Mouse (Mus musculus) kidney, embryonic 16.5 days (tissue): ENCODE measurements around the gene Celf5. TPM values are rescaled to one million over a fixed set of nuclear protein-coding genes. Genes with fewer than 3 reads are reported as not detected.
A peak's percentile ranks its signal among the peaks of the same experiment; 100 is the strongest.

Experiments used
- ATAC-seq: fragments of 200-750 bp; cut with Nextera tagmentation; 2 replicates; pipeline ENCODE4 v1.8.0; 2017; ENCODE audit warnings: moderate TSS enrichment; ENCODE audit not compliant: low FRiP score, low TSS enrichment
- H3K27ac ChIP-seq: fragments of 300-500 bp; sonication (generic); 2 replicates; pipeline ENCODE4 v1.5.1; 2014; ENCODE audit warnings: low read length
- H3K27me3 ChIP-seq: fragments of 300-500 bp; sonication (generic); 2 replicates; pipeline ENCODE4 v1.6.1; 2014; ENCODE audit warnings: low read length, control low read depth, mixed read lengths; ENCODE audit not compliant: insufficient read depth
- H3K36me3 ChIP-seq: fragments of 300-500 bp; sonication (generic); 2 replicates; pipeline ENCODE4 v1.6.1; 2014; ENCODE audit warnings: low read length, control low read depth, mixed read lengths; ENCODE audit not compliant: insufficient read depth
- H3K4me1 ChIP-seq: fragments of 300-500 bp; sonication (generic); 2 replicates; pipeline ENCODE4 v1.6.1; 2014; ENCODE audit warnings: low read length, control low read depth, mixed read lengths; ENCODE audit not compliant: insufficient read depth
- H3K4me2 ChIP-seq: fragments of 300-500 bp; sonication (generic); replicated peaks from 2 replicates; pipeline ENCODE4 v1.6.1; 2014; ENCODE audit warnings: low read depth, low read length
- H3K4me3 ChIP-seq: fragments of 300-500 bp; sonication (generic); 2 replicates; pipeline ENCODE4 v1.5.1; 2014; ENCODE audit warnings: mild to moderate bottlenecking, low read length
- H3K9ac ChIP-seq: fragments of 300-500 bp; sonication (generic); replicated peaks from 2 replicates; pipeline ENCODE4 v1.6.1; 2014; ENCODE audit warnings: low read length
- H3K9me3 ChIP-seq: fragments of 300-500 bp; sonication (generic); 2 replicates; pipeline ENCODE4 v1.6.1; 2016; ENCODE audit warnings: low read length, control low read depth
- WGBS: fragments of 180-500 bp; shearing (Covaris S2); extraction: QIAGEN DNeasy Blood & Tissue Kit; methylation state at CpG from one replicate; pipeline ENCODE4 v1.1.7; 2014; 5-methylcytosine and 5-hydroxymethylcytosine counted together
- polyA plus RNA-seq: library from polyadenylated mRNA; unstranded; fragments of >200 nt; fragmentation: Nextera tagmentation; extraction: Ambion mirVana; gene quantifications from 2 replicates; pipeline ENCODE4 v1.2.1, GENCODE M21; 2015

Gene Celf5
- polyA plus RNA-seq, 1 experiment from 2014 or later, result 0.29 TPM

DNA sequence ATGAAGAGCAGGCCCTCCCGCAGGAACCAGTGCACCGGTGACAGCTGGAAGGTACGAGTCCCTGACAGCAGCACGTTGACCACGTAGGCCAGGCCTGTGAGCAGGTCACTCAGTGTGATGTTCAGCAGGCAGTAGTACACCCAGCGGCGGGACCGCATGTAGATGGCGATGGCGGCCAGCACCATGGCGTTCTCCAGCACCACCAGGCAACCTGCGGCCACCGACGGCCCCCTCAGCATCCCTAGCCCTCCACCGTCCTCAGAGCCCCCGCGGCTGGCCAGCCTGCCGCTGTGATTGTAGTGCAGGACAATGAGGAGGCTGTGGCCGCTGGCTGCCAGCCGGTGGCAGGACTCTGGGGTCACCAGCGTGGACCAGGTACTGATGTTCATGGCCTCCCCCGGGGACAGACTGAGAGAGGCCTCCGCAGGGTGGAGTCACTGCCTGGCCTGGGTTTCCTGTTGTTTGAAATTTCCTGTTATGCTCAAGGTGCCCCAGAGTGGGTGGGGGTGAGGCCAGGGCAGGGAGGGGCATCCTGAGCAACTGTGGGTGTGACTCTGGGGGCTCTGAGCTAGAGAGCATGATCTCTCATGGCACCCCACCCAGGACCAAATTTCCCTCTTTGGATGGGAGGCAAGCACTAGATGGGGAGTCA lies 16.9 kb upstream of the Celf5 start:
- H3K36me3 ChIP-seq, result no peaks in the 10 kb centered on the region
- H3K4me1 ChIP-seq, result peaks cover 16% of the 10 kb centered on the region
- H3K27ac ChIP-seq, result no peak overlapping the region
- H3K4me2 ChIP-seq, result no peak overlapping the region; the same call in 1 of the 2 replicates
- no peak overlapping the region for H3K4me3 ChIP-seq
- no peak for ATAC-seq
- H3K9me3 ChIP-seq, result no peaks in the 10 kb centered on the region
- no peaks in the 10 kb centered on the region; the same call in 1 of the 2 replicates for H3K27me3 ChIP-seq
- 0 out of 2 replicates have a peak overlapping the region, but pooled peaks have one; percentile 8 for H3K9ac ChIP-seq
- 78% methylated on average over 23 of the region's 23 CpGs for WGBS

DNA sequence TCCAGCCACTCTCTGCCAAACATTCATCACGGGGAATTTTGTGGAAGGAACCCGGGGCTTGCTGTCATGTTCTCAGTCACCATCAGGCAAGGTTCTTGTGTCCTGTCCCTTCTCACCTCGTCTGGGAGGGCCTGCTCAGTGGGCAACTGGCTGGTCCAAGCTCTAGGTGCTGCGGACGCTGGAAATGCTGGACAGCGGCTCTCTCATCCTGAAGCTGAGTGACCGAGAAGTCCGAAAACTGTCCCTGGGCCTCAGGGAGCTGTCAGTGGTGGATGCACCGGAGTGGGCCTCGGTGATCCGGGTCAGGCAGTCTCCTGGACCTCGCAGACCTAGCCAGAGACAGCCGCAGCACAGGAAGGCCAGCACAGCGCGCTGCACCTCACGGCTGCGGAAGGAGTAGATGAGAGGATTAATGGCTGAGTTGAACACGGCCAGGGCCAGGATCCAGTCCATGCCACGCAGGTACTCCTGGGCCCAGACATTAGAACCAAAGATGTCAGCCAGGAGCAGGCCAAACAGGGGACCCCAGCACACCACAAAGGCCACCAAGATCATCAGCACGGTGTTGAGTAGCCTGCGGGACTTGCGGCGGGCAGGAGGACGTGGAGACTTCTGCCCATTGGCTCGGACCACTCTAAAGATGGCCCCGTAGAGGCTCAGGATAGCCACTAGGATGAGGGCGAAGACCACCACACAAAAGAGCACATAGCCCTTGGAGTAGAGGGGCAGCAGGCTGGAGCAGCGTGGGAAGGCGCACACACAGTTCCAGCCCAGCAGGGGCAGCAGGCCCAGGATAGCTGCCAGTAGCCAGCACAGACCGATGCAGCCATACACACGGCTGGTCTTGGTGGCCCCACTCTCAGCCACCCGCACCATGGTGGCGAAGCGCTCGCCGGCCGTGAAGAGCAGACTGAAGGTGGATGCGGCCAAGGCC lies 16.1 kb upstream of the Celf5 start:
- ATAC-seq, result no peak
- H3K36me3 ChIP-seq, result no peaks in the 10 kb centered on the region
- H3K27ac ChIP-seq, result no peak overlapping the region
- 86% methylated on average over 38 of the region's 38 CpGs for WGBS
- no peak overlapping the region; the same call in 1 of the 2 replicates for H3K9ac ChIP-seq
- no peaks in the 10 kb centered on the region; the same call in 1 of the 2 replicates for H3K27me3 ChIP-seq
- H3K9me3 ChIP-seq, result no peaks in the 10 kb centered on the region
- peaks cover 19% of the 10 kb centered on the region for H3K4me1 ChIP-seq
- H3K4me3 ChIP-seq, result no peak overlapping the region
- no peak overlapping the region for H3K4me2 ChIP-seq

DNA sequence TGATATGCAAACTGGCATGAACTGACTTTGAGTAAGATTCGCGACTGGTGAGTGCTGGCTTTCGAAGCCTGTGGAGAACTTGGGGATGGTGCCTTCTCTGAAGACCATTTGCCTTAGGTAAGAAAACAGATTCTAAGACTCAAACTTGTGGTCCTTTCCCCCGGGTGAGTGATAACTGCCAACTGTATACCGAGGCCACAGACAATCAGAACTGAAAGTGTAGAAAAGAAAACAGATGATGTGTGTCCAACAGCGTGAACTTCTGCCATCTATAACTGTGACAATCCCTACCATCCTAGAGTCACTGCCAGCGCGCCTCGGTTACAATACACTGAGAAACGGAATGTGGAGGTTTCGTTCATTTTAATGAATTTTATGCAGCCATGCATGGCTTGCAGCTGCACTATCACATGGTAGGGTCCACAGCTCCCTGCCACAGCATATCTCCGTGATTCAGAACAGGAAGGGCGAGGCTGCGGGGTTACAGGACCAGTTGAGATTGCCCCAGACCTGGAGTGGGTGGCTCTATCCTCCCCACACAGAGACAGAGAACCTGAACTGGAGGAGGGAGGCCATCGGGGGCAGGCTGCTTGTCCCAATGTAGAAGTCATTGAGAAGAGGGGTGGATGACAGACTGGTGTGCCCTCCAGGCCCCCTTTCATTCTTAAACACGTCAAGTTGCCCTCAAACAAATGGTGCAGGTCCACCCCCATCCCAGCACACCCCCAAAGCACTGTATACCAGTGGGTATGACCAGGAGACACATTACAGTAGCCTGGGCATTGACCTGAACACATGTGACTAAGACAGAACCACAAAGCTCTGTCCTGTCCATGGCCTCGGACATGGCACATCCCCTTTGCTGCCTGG lies 15.1 kb upstream of the Celf5 start:
- Histone ChIP-seq H3K27ac (no peak overlapping the region), H3K27me3 (no peaks in the 10 kb centered on the region), H3K9me3 (no peaks in the 10 kb centered on the region), H3K4me3 (no peak overlapping the region), H3K9ac (no peak overlapping the region), H3K4me1 (peaks cover 16% of the 10 kb centered on the region), H3K4me2 (peak overlapping the region; percentile 53; the same call in 1 of the 2 replicates), H3K36me3 (peaks cover 3% of the 10 kb centered on the region)
- WGBS, result 72% methylated on average over 17 of the region's 17 CpGs
- no peak for ATAC-seq

DNA sequence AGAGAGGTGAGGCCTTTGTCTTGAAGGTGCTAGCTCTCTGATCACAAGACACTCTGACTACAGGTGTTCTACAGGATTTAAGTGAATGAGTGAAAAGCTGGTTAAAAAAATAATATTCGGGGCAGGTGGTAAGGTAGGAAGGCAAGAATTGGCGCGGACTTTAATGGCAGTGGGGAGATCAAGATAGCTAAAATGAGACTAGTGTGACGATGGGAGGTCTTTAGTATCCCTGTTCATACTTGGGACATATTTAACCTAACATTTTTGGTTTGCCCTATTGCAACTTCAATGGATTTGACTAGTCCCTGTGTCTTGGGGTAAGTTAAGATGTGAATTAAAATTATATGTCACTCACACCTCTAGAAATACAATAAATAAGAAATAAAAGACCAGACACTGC lies 14.5 kb upstream of the Celf5 start:
- Histone ChIP-seq H3K4me3 (peak overlapping the region; percentile 83), H3K4me1 (peaks cover 16% of the 10 kb centered on the region), H3K9ac (0 out of 2 replicates have a peak overlapping the region, but pooled peaks have one; percentile 45), H3K27me3 (no peaks in the 10 kb centered on the region), H3K4me2 (peak overlapping the region; percentile 53), H3K27ac (no peak overlapping the region), H3K9me3 (no peaks in the 10 kb centered on the region), H3K36me3 (peaks cover 8% of the 10 kb centered on the region)
- 39% methylated on average over 4 of the region's 4 CpGs for WGBS
- no peak for ATAC-seq

DNA sequence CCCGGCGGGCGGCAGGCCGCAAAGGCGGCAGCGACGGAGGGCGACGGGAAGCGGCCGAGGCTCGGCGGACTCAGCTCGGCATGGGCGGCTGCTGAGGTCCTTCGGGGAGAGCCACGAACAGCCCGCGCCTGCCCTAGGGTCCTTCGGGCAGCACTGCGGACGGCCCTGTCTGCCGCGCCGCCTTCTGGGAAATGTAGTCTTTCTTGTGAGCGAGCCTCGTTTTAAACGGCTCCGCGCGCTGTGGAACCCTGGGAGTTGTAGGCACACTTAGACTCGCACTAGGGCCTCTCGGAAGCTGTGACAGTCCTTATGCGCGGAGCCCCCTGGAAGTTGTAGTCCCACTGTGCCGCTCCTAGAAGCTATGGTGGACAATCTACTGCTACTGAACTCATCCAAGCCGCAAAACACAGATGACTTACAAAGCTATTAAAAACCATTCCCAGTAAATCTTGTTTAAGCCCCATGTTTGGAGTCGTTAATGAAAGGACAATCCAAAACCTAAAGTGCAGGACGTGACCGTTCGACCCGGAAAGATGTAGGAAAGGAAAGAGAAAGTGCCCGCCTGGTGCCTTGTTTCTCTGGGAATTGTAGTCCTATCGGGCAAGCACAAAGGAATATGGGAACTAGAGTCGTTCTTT lies 13.9 kb upstream of the Celf5 start, which contains the start of gene Ncln:
TSS of gene Ncln (minus strand) at position 129 of the 638 bp plus-strand sequence.
- Histone ChIP-seq H3K9ac (peak within 1 kb of the TSS; percentile 93), H3K4me2 (peak within 1 kb of the TSS; percentile 95), H3K27ac (peak within 1 kb of the TSS; percentile 85), H3K9me3 (no peaks in the 10 kb centered on the region), H3K27me3 (no peaks in the 10 kb centered on the region), H3K36me3 (peaks cover 14% of the 10 kb centered on the region), H3K4me3 (peak within 1 kb of the TSS; percentile 83), H3K4me1 (peaks cover 16% of the 10 kb centered on the region)
- WGBS, result under 1% methylated on average over 45 of the region's 45 CpGs
- ATAC-seq, result peak; percentile 97

DNA sequence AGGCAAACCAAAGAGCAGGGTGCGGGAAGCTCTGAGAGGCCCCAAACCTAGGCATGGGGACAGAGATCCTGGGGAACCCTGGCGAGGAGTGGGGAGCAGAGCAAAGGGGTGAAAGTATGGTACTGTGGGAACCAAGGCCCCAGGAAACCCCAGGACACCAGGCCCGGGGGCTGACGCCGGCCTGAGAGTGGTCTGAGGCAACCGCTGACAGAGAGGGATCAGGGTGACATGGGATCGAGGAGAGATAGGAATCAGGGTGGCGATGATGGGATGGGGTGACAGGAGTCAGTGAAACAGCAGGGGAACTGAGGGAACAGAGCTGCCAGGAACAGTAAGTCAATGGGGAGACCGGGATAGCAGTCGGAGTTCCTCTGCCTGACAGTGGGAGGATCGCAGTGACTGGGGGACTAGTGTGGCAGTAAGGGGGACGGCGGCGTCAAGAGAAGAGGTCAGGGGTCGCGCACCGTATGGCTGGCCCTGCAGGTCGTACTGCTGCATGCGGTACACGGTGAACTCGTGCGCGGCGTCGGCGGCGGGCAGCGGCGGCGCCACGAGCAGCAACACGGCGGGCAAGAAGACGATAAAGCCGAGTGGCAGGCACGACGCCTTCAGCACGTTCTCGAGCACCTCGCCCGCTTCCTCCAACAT lies 13.2 kb upstream of the Celf5 start:
- Histone ChIP-seq H3K36me3 (peaks cover 20% of the 10 kb centered on the region), H3K9me3 (no peaks in the 10 kb centered on the region), H3K27me3 (no peaks in the 10 kb centered on the region), H3K9ac (peak overlapping the region; percentile 93), H3K4me3 (peak overlapping the region; percentile 83), H3K27ac (no peak overlapping the region), H3K4me1 (peaks cover 16% of the 10 kb centered on the region), H3K4me2 (peak overlapping the region; percentile 95)
- ATAC-seq, result peak; percentile 29
- under 1% methylated on average over 41 of the region's 41 CpGs for WGBS

DNA sequence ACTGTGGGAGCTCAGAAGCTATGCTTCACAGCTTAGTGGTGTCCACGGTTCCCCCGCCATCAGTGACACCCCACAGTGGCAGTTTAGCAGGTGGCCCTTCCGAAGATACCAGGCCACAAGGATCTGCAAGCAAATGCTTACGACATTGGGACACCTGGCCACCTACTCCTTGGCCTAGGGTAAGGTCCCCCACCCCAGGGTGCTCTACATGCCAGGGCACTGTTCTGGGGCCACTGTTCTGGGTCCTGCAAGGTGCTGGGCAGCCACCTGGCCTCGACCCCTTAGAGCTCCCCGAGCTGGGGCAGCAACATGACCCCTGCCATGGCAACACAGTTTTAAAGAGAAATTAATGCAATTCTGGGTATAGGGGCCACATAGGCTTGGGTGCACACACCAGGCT lies 12.6 kb upstream of the Celf5 start:
- no peak overlapping the region for H3K27ac ChIP-seq
- H3K36me3 ChIP-seq, result peaks cover 26% of the 10 kb centered on the region
- peak overlapping the region; percentile 95 for H3K4me2 ChIP-seq
- 68% methylated on average over 6 of the region's 6 CpGs for WGBS
- H3K4me1 ChIP-seq, result peaks cover 16% of the 10 kb centered on the region
- ATAC-seq, result no peak
- H3K9ac ChIP-seq, result peak overlapping the region; percentile 93
- H3K4me3 ChIP-seq, result peak overlapping the region; percentile 83
- H3K27me3 ChIP-seq, result no peaks in the 10 kb centered on the region
- H3K9me3 ChIP-seq, result no peaks in the 10 kb centered on the region

DNA sequence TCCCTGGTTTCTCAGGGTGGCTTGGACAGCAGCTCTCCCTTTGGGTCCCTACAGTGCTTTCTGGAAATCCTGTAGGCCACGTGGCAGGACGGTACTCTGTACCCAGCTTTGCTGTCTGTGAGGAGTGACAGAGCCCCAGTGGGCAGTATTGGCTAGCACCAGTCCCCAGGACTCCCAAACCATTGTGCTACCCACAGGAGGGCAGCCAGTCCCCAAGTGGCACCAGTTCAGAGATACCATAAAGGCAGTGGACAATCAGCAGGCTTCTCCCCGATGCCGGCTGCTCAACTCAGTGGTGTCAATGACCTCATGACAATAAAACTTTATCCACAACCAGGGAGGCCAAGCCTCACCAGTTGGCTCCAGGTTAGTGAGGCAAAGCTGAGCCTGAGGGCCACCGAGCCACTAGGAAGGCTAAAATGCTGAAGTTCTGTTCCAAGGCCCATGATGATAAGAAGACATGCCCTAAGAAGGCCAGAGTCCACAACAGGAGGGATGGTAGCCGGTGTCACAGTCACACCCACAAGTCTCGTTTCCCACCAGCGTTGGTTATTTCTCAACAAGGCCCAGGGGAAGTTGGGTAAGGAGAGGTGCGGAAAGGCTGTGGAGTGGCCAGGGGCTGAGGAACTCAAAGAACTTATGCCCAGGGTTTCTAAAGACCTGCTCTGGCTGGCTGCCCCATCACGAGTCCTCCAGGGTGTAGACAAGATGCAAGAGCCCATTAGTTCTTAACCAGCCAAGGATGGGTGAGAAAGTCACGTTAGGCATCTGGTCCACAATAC lies 11.9 kb upstream of the Celf5 start:
- ATAC-seq, result no peak
- Histone ChIP-seq H3K4me3 (peak overlapping the region; percentile 83), H3K27ac (no peak overlapping the region), H3K4me1 (peaks cover 16% of the 10 kb centered on the region), H3K27me3 (no peaks in the 10 kb centered on the region), H3K36me3 (peaks cover 33% of the 10 kb centered on the region), H3K9me3 (no peaks in the 10 kb centered on the region), H3K4me2 (peak overlapping the region; percentile 95), H3K9ac (peak overlapping the region; percentile 93; the same call in 1 of the 2 replicates)
- WGBS, result 76% methylated on average over 11 of the region's 11 CpGs
